Mouse (Mus musculus): ENCODE data around the gene Rad9a.
"Not testable (repeated sequence)": the region's sequence is repeated elsewhere in the genome, so short reads cannot be mapped to it uniquely, and the experiment has no call there.

Rad9a gene

DNA sequence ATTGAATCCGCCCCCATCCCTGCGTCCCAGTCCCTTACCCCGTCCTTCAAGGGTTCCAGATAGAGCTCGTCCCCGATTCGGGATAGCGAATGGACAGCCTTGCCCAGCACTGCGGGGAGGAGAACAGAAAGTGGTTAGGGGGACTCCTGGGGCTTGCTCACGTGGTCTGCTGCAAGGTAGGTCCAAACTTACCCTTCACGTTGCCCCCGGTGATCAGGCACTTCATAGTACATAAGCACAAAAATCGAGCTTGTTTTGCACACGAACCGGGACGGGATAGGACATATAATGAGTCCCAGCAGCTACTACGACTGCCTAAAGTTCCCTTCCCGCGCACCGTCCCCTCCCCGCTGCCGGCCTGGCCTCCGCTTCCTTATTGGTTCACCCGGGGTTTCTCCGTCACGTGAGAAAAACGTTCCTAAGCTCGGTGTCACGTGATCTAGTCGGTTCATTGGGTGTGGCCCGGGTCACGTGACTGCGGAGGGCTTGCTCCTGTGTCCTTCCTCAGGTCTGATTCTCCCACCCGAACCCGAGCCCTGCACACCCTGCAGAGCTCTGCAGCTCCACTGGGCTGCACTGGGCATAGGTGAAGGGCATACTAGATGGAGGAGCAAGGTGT, at the start of gene Rad9a:
TSS of gene Rad9a (minus strand) at position 372 of the 619 bp plus-strand sequence.
- DNase-seq (ENCODE audit: low read depth, low spot score): peak; percentile 99

DNA sequence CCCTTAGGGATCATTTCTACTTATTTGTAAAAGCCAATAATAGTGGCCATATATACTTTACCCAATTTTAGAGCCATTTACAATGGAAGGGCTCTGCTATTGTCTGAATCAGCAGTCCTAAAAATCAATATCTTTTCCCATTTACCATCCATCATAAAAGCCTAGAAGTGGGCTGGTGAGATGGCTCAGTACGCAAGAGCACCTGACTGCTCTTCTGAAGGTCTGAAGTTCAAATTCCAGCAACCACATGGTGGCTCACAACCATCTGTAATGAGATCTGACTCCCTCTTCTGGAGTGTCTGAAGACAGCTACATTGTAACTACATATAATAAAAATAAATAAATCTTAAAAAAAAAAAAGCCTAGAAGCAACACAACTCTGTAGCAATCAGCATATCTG, 47.2 kb upstream of the Rad9a start:
- DNase-seq (ENCODE audit: low read depth, low spot score): not testable (repeated sequence)

DNA sequence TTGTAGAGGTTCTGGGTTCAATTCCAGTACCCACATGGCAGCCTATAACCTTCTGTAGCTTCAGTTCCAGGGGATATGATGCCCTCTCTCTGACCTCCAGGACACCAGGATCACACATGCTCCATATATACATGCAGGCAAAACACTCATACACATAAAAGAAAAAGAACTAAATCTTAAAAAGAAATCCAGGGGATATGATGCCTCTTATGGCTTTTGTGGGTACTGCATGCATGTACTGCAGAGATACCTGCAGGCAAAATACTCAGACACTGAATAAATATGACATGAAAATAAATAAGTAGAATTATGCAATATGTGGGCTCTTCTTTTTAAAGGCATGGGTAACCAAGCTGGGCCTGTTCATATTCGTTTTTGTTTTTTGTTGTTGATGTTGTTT, 45.5 kb upstream of the Rad9a start:
- no peak for DNase-seq (ENCODE audit: low read depth, low spot score)

DNA sequence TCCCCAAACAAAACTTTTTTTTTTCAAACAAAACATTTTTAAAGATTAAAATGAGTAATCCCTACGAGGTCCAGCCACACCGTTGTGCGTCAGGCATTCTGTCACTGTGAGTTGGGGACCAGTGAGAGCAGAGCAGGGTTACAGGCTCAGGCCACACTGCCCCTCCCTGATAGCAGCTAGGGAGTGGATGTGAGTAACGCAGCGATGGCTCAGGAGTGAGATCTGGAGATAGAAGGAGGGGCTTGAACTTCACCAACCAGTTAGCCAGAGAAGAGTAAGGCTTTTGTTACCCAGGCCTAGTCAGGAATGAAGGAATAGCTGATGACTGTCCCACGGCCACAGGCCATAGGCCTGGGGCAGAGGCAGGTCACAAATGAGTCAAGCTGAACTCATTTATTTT, 43.3 kb upstream of the Rad9a start:
- DNase-seq (ENCODE audit: low read depth, low spot score): no peak

DNA sequence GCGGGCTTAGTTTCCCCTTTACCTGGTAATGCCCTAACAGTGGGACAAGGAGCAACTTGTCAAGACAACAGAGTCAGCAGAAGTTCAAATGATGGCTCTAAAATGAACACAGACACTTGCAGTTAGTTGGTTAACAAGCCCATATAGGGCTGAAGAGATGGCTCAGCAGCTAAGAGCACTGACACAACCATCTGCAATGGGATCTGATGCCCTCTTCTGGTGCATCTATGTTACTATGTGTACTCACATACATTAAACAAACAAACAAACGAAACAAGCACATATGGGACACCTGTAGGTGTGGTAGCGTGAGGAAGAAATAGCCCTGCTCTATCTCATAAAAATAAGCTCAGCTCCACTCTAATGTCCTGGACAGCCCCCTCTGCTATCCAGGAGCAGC, 41.0 kb upstream of the Rad9a start:
- DNase-seq (ENCODE audit: low read depth, low spot score): no peak

DNA sequence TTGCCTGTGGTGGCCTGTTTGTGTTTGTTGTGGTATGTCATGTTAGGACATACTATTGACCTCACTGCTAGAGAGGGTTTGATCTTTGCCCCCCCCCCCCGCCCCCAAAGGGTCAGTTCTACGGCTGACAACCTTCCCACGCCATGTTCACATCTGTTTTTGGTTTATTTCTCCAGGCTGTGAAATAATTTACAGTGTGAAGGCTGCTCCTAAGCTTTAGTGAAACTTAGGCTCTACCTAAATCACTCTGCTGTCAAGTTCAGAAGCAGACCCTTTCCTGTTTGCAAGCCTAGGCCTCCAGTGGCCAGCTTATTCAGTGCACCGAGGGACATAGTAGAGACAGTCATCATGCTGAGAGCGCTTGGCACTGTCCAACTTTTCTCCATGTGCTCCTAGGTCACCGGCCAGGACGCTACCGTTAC, 38.8 kb upstream of the Rad9a start:
- DNase-seq (ENCODE audit: low read depth, low spot score): no peak

DNA sequence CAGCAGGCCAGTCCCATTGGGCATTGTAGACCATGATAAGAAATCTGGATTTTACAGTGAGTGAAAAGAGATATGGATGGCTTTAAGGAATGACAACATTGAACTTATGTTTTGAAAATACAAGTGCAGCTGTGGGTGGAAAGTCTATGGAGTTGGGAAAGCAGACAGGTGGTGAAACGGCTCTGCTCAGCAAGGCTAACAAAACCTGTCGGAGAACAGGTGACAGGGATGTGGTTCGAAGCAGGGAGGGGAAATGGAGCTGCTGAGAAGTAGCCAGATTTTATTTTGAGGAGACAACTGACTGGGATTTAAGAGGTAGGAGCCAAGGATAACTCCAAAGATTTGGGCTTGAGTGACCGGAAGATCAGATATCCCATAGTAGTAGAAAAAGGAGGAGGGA, 33.1 kb upstream of the Rad9a start:
- peak; percentile 44 for DNase-seq (ENCODE audit: low read depth, low spot score)

DNA sequence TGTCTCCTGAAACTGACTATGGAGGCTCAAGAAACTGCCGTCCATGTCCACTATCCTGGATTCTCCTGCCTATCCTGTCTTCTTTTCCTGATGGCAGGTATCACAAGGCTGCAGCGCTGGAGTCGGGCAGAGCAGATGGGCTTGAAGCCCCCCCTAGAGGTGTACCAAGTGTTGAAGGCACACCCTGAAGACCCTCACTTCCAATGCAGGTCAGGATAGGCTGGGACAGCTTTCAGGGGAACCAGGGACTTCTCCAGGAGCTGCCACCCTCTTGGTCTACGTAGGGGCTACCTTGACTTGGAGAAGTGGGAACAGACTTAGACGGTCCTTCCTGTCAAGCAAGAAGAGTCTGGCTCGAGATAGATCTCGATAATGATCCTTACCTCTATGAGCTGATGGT, 31.2 kb upstream of the Rad9a start:
- DNase-seq (ENCODE audit: low read depth, low spot score): no peak

DNA sequence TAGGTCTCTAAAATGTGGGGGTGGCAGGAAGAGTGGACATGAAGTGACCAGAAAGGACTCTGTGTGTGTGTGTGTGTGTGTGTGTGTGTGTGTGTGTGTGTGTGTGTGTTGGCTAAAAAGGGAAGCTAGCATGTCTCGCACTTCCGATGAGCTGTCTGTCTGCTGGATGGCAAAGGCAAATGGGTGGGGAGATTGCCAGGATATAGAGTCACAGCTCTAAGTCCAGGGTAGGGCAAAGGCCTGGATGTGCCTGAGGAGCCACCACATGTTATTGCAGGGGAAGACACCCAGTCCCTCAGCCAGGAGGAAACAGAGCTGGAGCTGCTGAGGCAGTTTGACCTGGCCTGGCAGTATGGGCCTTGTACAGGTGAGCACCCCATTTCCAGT, 30.7 kb upstream of the Rad9a start:
- DNase-seq (ENCODE audit: low read depth, low spot score): peak; percentile 83

DNA sequence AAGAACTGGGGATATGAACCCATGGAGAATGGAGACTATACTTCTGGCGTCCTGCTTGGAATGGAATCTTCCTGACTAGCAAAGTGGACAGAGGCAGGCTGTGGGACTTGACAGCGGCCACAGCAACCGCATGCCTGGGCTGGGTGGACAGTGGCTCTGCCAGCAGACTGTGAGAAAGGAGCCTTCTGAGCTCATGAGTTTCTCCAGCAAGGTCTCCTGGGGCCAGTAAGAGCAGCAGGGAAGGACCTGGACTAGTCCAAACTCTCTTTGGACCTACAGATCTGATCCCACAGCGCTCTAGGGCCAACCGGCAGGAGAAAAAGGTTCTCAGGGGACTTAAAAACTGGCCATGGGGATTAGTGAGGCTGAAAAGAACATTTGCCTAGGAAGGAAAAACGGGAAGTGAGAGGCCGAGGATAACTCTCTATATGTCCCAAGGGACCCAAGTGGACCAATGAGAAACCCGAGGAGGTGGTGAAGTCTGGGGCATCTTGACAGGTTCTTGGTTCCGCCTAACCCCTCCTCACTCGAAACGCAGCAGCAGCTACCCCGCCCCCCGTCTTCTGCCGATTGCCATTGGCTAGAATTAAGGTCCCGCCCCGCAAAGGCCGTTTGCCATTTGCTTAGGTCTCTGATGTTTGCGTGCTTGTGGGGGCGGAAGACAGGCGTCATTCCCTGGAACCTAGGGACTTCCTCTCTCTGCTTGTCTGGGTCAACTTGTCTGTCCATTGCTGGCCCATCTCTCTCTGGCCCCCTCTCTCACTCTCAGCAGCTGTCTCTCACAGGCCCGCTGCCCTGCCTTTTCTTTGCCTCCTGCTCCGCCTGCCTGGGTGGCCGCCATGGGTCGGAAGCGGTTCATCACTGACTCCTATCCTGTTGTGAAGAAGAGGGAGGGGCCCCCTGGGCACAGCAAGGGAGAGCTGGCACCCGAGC, 30.1 kb upstream of the Rad9a start, which contains the start of gene Pold4:
TSS of gene Pold4 (plus strand) at position 647 of the 933 bp plus-strand sequence.
- peak; percentile 99 for DNase-seq (ENCODE audit: low read depth, low spot score)

DNA sequence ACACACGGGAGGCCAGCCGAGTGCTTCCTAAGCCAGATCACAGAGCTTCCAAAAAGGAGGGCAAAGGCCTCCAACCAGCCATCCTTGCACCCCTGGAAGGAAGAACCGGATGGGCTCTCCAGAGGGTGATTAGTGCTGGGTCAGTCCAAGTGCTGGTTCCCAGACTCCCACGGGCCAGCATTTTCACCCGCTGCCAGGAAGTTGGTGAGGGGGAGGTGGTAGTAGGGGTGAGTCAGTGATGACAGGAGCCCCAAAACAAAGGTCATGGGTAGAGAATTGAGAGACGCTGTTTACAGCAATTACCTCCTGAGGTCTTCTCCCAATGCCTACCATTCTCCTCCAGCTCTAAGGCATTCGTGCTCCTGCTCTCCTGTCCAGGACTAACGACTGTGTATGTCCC, 29.0 kb upstream of the Rad9a start:
- DNase-seq (ENCODE audit: low read depth, low spot score): peak; percentile 37

DNA sequence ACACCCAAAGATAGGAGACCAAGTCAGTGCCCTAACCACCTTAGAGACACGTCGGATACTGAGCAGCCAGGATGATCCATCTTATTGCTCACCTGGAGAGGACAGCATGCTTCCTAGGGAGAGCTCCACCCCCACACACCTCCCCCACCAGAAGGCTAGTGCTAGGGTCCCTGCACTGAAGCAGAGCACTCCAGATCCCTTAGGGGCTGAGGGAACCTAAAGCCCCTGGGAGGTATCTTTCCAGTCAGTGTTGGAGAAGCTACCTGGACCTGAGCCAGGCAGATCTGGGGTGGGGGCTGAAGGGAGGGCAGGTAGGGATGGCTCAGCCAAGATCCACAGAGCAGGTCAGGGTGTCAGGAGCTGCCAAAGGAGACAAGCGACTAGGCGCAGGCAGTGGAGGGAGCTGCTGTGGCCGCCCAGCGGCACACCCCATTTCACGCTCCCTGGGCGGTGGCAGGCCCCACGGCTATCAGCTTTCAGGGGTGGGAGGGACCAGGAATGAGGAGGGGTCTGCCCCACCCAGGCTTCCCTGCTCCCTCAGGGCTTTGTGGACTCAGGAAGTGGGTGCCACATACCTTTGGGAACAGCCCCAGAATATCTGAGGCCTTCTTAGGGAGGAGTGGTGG, 28.1 kb upstream of the Rad9a start:
- DNase-seq (ENCODE audit: low read depth, low spot score): no peak

DNA sequence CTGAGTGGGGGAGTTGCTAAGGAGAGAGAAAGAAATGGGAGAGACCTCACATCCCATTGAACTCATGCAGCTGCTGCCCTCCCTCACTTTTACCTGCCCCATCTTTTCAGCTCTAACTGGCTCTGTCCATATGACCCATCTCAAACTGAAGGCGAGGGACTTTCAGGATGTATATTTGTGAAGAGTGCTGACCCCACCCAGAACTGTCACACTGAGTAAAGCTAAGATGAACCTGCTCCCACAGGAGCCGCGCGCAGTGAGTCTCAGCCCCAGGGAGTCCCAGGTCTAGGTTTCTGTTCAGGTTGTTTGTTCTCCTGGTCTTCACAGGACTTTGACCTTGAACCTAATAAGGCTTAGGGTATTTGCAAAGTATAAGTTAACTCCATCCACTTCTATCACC, 27.4 kb upstream of the Rad9a start:
- DNase-seq (ENCODE audit: low read depth, low spot score): no peak

DNA sequence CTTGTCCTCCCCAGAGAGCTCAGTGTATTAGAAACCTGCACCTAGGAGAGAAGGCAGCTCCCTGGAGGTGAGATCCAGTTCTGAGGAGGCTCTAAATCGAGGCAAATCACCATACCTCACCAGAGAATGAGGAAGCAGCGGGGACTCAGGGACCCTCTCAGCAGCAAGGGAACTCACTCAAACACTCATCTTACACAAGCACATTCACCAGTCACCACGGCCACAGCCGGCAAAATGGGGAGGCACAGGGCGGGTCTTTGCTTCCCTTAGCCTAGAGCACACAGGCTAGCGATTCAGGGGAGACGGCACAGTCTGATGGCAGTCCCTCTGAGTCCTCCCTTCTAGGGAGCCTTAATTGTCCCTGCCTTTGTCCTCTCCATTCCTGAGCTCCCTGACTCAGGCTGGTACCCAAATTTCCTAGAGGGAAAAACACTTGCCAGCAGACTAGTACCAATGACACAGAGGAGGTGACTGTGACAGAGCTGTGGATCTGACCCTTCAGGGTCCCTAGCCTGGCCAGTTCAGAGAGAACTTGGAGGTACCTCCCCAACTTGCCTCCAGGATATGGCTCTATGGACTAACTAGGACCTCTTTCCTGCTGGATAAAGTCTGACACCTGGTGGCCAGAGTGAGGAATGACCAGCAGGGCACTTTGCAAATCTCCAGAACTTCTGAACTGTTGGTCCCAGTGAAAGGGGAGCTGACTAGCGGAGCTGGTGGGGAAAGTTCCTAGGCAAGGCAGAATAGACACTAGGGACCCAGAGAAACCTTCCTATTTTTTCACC, 26.6 kb upstream of the Rad9a start:
- DNase-seq (ENCODE audit: low read depth, low spot score): peak; percentile 90

DNA sequence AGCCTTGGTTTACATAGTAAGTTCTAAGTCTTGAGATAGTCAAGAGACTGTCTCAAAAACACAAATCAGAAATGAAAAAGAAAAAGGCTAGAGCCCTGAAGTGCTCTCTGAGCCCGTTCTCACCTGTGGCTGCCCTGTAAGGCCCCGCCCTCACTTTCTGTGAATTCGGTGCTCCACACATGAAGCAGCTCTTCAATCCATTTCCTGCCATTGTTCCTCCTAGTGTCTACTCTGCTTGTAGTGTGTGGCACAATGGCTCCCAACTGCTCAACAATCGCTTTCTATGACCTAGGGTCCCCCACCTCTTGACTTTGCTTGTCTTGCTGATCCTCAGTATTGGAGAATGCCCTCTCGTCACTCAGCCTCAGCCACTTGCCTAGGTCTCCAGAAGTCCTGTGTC, 26.0 kb upstream of the Rad9a start:
- no peak for DNase-seq (ENCODE audit: low read depth, low spot score)

DNA sequence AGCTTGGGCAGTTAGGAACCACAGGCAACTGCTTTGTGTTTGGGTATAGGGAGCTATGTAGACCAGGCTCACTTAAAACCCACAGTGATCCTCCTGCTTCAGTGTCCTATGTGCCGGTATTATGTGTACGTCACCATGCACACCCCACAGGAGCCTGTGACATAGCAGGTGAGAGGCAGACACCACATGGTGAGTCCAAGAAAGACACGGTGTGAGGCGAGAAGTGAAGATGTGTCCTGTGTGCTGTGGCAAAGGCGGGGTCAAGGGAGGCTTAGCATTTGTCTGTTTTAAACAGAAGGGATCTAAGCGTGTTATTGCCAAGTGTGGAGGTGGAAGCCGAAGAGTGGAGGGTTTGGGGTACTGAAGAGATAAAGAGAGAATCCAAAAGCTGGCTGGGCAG, 25.3 kb upstream of the Rad9a start:
- DNase-seq (ENCODE audit: low read depth, low spot score): no peak

DNA sequence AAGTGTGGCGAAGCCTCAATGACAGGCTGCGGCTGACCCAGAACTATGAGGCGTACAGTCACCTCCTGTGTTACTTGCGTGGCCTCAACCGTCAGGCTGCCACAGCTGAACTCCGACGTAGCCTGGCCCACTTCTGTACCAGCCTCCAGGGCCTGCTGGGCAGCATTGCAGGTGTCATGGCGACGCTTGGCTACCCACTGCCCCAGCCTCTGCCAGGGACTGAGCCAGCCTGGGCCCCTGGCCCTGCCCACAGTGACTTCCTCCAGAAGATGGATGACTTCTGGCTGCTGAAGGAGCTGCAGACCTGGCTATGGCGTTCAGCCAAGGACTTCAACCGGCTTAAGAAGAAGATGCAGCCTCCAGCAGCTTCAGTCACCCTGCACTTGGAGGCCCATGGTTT, 20.7 kb upstream of the Rad9a start:
- no peak for DNase-seq (ENCODE audit: low read depth, low spot score)

DNA sequence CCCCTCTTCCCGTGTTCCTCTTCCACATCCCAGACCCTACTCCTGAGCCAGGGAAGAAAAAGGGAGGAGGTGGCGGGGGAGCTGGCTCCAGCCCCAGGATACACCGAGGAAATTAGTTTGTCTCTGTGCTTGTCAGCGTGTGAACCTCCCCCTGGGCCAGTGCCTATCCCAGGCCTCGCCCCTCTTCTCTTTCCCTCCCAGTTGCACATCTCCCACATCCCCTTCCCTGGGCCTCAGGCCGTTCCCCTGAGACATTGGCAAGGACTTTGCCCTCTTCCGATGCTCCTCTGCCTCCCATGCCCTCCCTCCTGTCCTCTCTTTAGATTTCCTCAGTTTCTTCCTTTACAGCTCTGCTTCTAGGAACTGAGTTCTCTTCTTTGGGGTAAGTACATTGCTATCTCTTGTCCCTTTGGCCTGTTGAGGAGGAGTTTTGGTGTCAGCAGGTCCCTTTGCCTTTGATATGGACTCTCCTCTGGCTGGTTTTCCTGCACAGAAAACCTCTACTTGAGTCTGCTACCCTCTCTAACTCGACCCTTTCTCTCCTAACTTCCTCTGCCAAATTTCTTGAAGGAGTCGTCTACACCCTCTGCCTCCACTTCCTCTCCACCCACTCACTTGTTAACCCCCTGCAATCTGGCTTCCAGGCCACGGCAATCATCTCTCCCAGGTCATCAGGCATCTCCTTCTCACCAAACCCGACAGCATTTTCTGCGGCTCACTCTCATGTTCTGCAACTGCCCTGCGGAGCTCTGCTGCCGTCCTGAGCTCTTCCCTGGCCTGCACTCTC, 19.7 kb upstream of the Rad9a start:
- no peak for DNase-seq (ENCODE audit: low read depth, low spot score)

DNA sequence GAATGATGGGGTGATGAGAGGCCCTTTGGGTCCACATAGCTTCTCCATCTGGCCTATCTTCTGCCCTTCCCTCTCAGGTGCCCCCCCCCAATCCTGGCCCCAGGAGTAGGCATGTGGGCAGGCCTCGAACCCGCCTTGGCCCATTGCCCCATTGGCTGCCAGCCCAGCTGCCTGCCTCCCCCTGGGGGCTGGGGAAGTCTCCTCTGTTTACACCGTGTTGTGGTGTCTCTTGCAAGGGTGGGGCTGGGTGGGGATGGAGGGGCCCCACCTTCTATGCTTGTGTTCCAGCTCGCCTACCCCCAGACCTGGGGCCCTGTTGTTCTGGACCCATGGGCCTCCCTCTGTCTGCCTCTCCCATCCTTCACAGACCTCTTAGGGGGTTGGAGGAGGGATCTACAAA, 19.0 kb upstream of the Rad9a start:
- no peak for DNase-seq (ENCODE audit: low read depth, low spot score)

DNA sequence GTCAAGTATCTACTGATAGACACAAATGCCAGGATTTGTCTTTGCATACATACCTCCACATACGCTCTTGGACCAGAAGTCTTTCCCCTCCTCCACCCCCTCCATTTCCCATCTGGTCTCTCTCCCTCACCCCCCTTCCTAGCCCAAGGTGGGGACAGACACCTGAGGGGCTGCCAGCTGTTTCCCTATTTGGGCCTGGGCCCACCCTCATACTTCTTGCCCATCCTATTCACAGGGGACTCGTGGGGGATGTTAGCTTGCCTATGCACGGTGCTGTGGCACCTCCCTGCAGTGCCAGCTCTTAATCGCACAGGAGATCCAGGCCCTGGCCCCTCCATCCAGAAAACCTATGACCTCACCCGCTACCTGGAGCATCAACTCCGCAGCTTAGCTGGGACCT, 18.5 kb upstream of the Rad9a start:
- no peak for DNase-seq (ENCODE audit: low read depth, low spot score)

DNA sequence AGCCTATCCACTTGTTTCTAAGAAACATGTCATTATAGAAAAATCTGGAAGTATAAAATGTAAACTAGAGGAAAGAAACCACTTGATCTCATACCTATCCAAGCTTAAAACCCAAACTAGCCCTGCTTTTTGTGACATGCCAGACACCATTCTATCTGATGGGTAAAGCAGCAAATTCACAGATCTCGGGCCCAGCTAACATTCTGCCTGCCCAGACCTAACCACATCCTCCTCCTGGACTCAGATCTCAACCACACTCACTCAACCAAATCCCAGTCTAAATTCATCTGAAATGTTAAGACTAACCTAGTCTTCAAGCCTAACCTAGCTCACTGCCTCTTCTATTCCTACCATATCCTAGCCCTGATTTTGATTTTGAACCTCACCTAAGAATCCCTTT, 17.3 kb upstream of the Rad9a start:
- DNase-seq (ENCODE audit: low read depth, low spot score): no peak

All from brain, adult 2 months (tissue).